Mouse (Mus musculus) limb, embryonic 15.5 days (tissue): ENCODE results near the gene Ifit1bl2. TPM values are rescaled to one million over a fixed set of nuclear protein-coding genes. Genes with fewer than 3 reads are reported as not detected.

Experiments
- ATAC-seq: fragments of 200-750 bp; cut with Nextera tagmentation; 2 replicates; pipeline ENCODE4 v1.8.0; 2017; ENCODE audit warnings: low read depth, moderate TSS enrichment; ENCODE audit not compliant: insufficient number of reproducible peaks, low FRiP score, low TSS enrichment
- H3K27ac ChIP-seq: fragments of 300-500 bp; sonication (generic); 2 replicates; pipeline ENCODE4 v1.5.1; 2015; ENCODE audit warnings: moderate library complexity, mild to moderate bottlenecking, inconsistent platforms
- H3K27me3 ChIP-seq: fragments of 300-500 bp; sonication (generic); 2 replicates; pipeline ENCODE4 v1.6.1; 2015; ENCODE audit warnings: inconsistent platforms
- H3K36me3 ChIP-seq: fragments of 300-500 bp; sonication (generic); 2 replicates; pipeline ENCODE4 v1.6.1; 2015; ENCODE audit warnings: inconsistent platforms
- H3K4me1 ChIP-seq: fragments of 300-500 bp; sonication (generic); 2 replicates; pipeline ENCODE4 v1.6.1; 2015; ENCODE audit warnings: inconsistent platforms
- H3K4me2 ChIP-seq: fragments of 300-500 bp; sonication (generic); 2 replicates; pipeline ENCODE4 v1.6.1; 2015; ENCODE audit warnings: mild to moderate bottlenecking, inconsistent platforms
- H3K4me3 ChIP-seq: fragments of 300-500 bp; sonication (generic); 2 replicates; pipeline ENCODE4 v1.5.1; 2015; ENCODE audit warnings: mild to moderate bottlenecking, inconsistent platforms
- H3K9ac ChIP-seq: fragments of 300-500 bp; sonication (generic); 2 replicates; pipeline ENCODE4 v1.6.1; 2015; ENCODE audit warnings: inconsistent platforms
- H3K9me3 ChIP-seq: fragments of 300-500 bp; sonication (generic); 2 replicates; pipeline ENCODE4 v1.6.1; 2016; ENCODE audit warnings: inconsistent platforms
- WGBS: fragments of 180-500 bp; shearing (Covaris S2); methylation state at CpG from one replicate; pipeline ENCODE4 v1.1.7; 2015; 5-methylcytosine and 5-hydroxymethylcytosine counted together
- polyA plus RNA-seq: library from polyadenylated mRNA; unstranded; fragments of >200 nt; fragmentation: Nextera tagmentation; extraction: Ambion mirVana; gene quantifications from 2 replicates; pipeline ENCODE4 v1.2.1, GENCODE M21; 2015

Ifit1bl2 gene
- 0.15 and 0.24 TPM in 2 replicates for polyA plus RNA-seq

- H3K9me3 ChIP-seq: no peaks in the 10 kb centered on the region
- no peaks in the 10 kb centered on the region for H3K36me3 ChIP-seq
- H3K27ac ChIP-seq: no peak within 1 kb of the TSS
- no peak within 1 kb of the TSS for H3K9ac ChIP-seq
- H3K4me1 ChIP-seq: no peaks in the 10 kb centered on the region
- WGBS: 32% methylated on average over 4 of the region's 4 CpGs
- peaks cover 6% of the 10 kb centered on the region for H3K27me3 ChIP-seq
- ATAC-seq: no peak
- H3K4me3 ChIP-seq: no peak within 1 kb of the TSS
- H3K4me2 ChIP-seq: no peak within 1 kb of the TSS; the same call in 1 of the 2 replicates
Observed at GRCm38 (mm10) chr19:34640623-34641022, at the start of gene Ifit1bl2, which contains the start of gene Ifit1. Ifit1bl2 (minus strand) TSS chr19:34640743. Ifit1 (plus strand) TSS chr19:34640871.

- Histone ChIP-seq H3K4me3 (no peak overlapping the region), H3K9me3 (no peaks in the 10 kb centered on the region), H3K9ac (no peak overlapping the region), H3K27ac (no peak overlapping the region), H3K36me3 (no peaks in the 10 kb centered on the region), H3K27me3 (no peaks in the 10 kb centered on the region), H3K4me1 (no peaks in the 10 kb centered on the region), H3K4me2 (no peak overlapping the region)
- ATAC-seq: no peak
- WGBS: 92% methylated on average over 1 of the region's 1 CpGs
Observed at GRCm38 (mm10) chr19:34685530-34685929, 45.0 kb upstream of the Ifit1bl2 start.

GRCm38 (mm10) chr19:34684857-34685256 lies 44.3 kb upstream of the Ifit1bl2 start:
- ATAC-seq: no peak
- H3K27me3 ChIP-seq: no peaks in the 10 kb centered on the region
- 56% methylated on average over 1 of the region's 1 CpGs for WGBS
- no peak overlapping the region for H3K9ac ChIP-seq
- H3K9me3 ChIP-seq: no peaks in the 10 kb centered on the region
- no peak overlapping the region for H3K4me3 ChIP-seq
- no peak overlapping the region for H3K27ac ChIP-seq
- H3K4me2 ChIP-seq: no peak overlapping the region
- no peaks in the 10 kb centered on the region for H3K36me3 ChIP-seq
- H3K4me1 ChIP-seq: no peaks in the 10 kb centered on the region

- Histone ChIP-seq H3K27ac (no peak overlapping the region), H3K4me2 (no peak overlapping the region), H3K9me3 (no peaks in the 10 kb centered on the region), H3K4me1 (no peaks in the 10 kb centered on the region), H3K4me3 (no peak overlapping the region), H3K27me3 (no peaks in the 10 kb centered on the region), H3K9ac (no peak overlapping the region), H3K36me3 (no peaks in the 10 kb centered on the region)
- no peak for ATAC-seq
- WGBS: 85% methylated on average over 4 of the region's 4 CpGs
Observed at GRCm38 (mm10) chr19:34678428-34678827, 37.9 kb upstream of the Ifit1bl2 start.

GRCm38 (mm10) chr19:34673476-34673875 lies 32.9 kb upstream of the Ifit1bl2 start:
- Histone ChIP-seq H3K27ac (no peak overlapping the region), H3K4me3 (no peak overlapping the region), H3K27me3 (no peaks in the 10 kb centered on the region), H3K4me2 (no peak overlapping the region), H3K9ac (no peak overlapping the region), H3K36me3 (no peaks in the 10 kb centered on the region), H3K9me3 (no peaks in the 10 kb centered on the region), H3K4me1 (no peaks in the 10 kb centered on the region)
- 79% methylated on average over 7 of the region's 7 CpGs for WGBS
- ATAC-seq: no peak

GRCm38 (mm10) chr19:34666127-34666526 lies 25.6 kb upstream of the Ifit1bl2 start:
- no peaks in the 10 kb centered on the region for H3K9me3 ChIP-seq
- no peak for ATAC-seq
- no peaks in the 10 kb centered on the region for H3K4me1 ChIP-seq
- no peak overlapping the region for H3K27ac ChIP-seq
- H3K4me2 ChIP-seq: no peak overlapping the region
- H3K9ac ChIP-seq: no peak overlapping the region
- WGBS: 2% methylated on average over 5 of the region's 5 CpGs
- no peak overlapping the region for H3K4me3 ChIP-seq
- no peaks in the 10 kb centered on the region for H3K36me3 ChIP-seq
- H3K27me3 ChIP-seq: no peaks in the 10 kb centered on the region

- no peak overlapping the region for H3K27ac ChIP-seq
- no peak overlapping the region for H3K4me2 ChIP-seq
- WGBS: 35% methylated on average over 5 of the region's 5 CpGs
- no peaks in the 10 kb centered on the region for H3K27me3 ChIP-seq
- H3K4me1 ChIP-seq: no peaks in the 10 kb centered on the region
- no peak overlapping the region for H3K9ac ChIP-seq
- H3K36me3 ChIP-seq: no peaks in the 10 kb centered on the region
- no peak overlapping the region for H3K4me3 ChIP-seq
- no peak for ATAC-seq
- H3K9me3 ChIP-seq: no peaks in the 10 kb centered on the region
Observed at GRCm38 (mm10) chr19:34662740-34663139, 22.2 kb upstream of the Ifit1bl2 start.

GRCm38 (mm10) chr19:34662067-34662507 lies 21.5 kb upstream of the Ifit1bl2 start:
- H3K27me3 ChIP-seq: no peaks in the 10 kb centered on the region
- WGBS: 9% methylated on average over 13 of the region's 13 CpGs

GRCm38 (mm10) chr19:34656511-34657298 lies 16.2 kb upstream of the Ifit1bl2 start:
- H3K9me3 ChIP-seq: no peaks in the 10 kb centered on the region
- no peaks in the 10 kb centered on the region for H3K36me3 ChIP-seq
- no peak overlapping the region for H3K4me2 ChIP-seq
- no peaks in the 10 kb centered on the region for H3K4me1 ChIP-seq
- no peaks in the 10 kb centered on the region for H3K27me3 ChIP-seq
- 37% methylated on average over 2 of the region's 2 CpGs for WGBS
- no peak overlapping the region for H3K9ac ChIP-seq
- H3K4me3 ChIP-seq: no peak overlapping the region
- H3K27ac ChIP-seq: no peak overlapping the region
- ATAC-seq: no peak

More at GRCm38 (mm10) chr19:34662067-34662507, 21.5 kb upstream of the Ifit1bl2 start:
- Histone ChIP-seq H3K36me3 (no peaks in the 10 kb centered on the region), H3K9me3 (no peaks in the 10 kb centered on the region), H3K4me3 (peak overlapping the region; percentile 40), H3K27ac (no peak overlapping the region), H3K4me1 (no peaks in the 10 kb centered on the region), H3K9ac (no peak overlapping the region), H3K4me2 (peak overlapping the region; percentile 60)
- peak; percentile 90 for ATAC-seq

- H3K4me2 ChIP-seq: no peak overlapping the region
- no peaks in the 10 kb centered on the region for H3K4me1 ChIP-seq
- no peaks in the 10 kb centered on the region for H3K36me3 ChIP-seq
- no peaks in the 10 kb centered on the region for H3K27me3 ChIP-seq
- no peaks in the 10 kb centered on the region for H3K9me3 ChIP-seq
- H3K9ac ChIP-seq: no peak overlapping the region
- no peak overlapping the region for H3K27ac ChIP-seq
- H3K4me3 ChIP-seq: no peak overlapping the region
- no peak for ATAC-seq
- 72% methylated on average over 10 of the region's 10 CpGs for WGBS
Observed at GRCm38 (mm10) chr19:34655227-34655805, 14.8 kb upstream of the Ifit1bl2 start.

GRCm38 (mm10) chr19:34650997-34651396 lies 10.5 kb upstream of the Ifit1bl2 start:
- Histone ChIP-seq H3K9me3 (no peaks in the 10 kb centered on the region), H3K4me1 (no peaks in the 10 kb centered on the region), H3K27me3 (no peaks in the 10 kb centered on the region), H3K4me2 (no peak overlapping the region), H3K4me3 (no peak overlapping the region), H3K36me3 (no peaks in the 10 kb centered on the region), H3K27ac (no peak overlapping the region), H3K9ac (no peak overlapping the region)
- ATAC-seq: no peak
- WGBS: 86% methylated on average over 6 of the region's 6 CpGs

GRCm38 (mm10) chr19:34650276-34650675 lies 9.7 kb upstream of the Ifit1bl2 start:
- 72% methylated on average over 3 of the region's 3 CpGs for WGBS
- no peak overlapping the region for H3K9ac ChIP-seq
- no peaks in the 10 kb centered on the region for H3K36me3 ChIP-seq
- H3K4me3 ChIP-seq: no peak overlapping the region
- H3K27me3 ChIP-seq: no peaks in the 10 kb centered on the region
- ATAC-seq: no peak
- no peak overlapping the region for H3K27ac ChIP-seq
- H3K9me3 ChIP-seq: no peaks in the 10 kb centered on the region
- H3K4me2 ChIP-seq: no peak overlapping the region
- H3K4me1 ChIP-seq: no peaks in the 10 kb centered on the region
